Mouse (Mus musculus): ENCODE results near the gene Camta1.
A peak's percentile ranks its signal among the peaks of the same experiment; 100 is the strongest.
"Not testable (repeated sequence)": the region's sequence is repeated elsewhere in the genome, so short reads cannot be mapped to it uniquely, and the experiment has no call there.

The Camta1 gene

GRCm38 (mm10) chr4:150902062-150902461 lies 959.6 kb downstream of the Camta1 start:
- no peak for DNase-seq (ENCODE audit: low spot score in 2 of 2)

GRCm38 (mm10) chr4:150901651-150902050 lies 960.0 kb downstream of the Camta1 start:
- peak; percentile 39 to 78 for DNase-seq (ENCODE audit: low spot score in 2 of 2)

DNA sequence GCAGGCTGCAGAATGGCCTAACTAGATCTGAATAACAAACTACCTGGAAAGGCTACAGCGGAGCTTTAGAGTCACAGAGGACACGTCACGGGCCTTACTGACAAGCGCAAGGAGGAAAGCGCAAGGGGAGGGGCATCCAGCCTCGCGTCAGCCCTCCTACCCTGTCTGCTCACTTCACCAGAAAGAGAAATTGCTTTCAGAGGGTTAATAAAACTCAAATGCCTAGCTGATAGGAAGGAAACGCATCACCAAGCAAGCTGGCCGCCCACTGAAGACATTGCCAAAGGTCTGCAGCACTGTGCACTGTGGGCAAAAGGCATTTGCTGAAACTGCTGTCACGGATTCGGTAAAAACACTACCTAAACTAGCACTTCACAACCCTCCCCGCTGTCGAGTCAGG lies 961.2 kb downstream of the Camta1 start:
- no peak for DNase-seq (ENCODE audit: low spot score in 2 of 2)

GRCm38 (mm10) chr4:150898716-150899365 lies 962.8 kb downstream of the Camta1 start:
- DNase-seq (ENCODE audit: low spot score in 2 of 2) = peak in 1 of 2 experiments; percentile 56

DNA sequence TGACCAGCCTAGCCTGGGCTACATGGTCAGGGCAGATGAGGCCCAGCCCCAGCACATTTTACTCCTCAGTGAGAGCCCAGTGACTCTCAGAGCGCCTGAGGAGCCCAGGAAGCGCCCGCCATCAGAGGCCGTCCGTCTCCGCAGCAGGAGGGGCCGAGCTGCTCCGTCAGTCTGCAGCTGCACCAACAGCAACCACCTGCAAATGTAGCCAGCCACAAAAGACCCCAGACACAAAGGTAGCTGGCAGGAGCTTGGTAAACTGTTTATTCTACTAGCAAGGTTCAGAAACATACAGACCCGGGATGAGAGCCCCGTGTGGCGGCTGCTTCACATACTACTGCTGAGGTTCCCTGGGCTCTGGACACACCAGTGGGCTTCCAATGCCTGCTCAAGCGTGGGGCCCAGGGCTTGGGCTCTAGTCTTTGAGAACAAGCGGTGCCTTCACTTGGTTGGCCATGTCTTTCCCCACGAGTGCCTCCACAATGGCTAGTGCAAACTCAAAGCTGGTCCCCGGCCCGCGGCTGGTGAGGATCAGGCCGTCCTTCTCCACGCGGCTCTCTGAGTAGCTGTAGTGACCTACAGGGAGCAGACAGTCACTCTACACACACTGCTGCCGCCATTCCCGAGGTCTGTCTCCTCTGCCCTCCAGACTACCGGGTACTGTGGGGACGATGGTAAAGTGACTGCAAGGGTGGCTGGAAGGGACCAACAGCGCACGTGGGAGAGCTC lies 964.6 kb downstream of the Camta1 start:
- DNase-seq (ENCODE audit: low spot score in 2 of 2) = no peak

GRCm38 (mm10) chr4:150894718-150895501 lies 966.8 kb downstream of the Camta1 start:
- DNase-seq (ENCODE audit: low spot score in 2 of 2) = no peak

DNA sequence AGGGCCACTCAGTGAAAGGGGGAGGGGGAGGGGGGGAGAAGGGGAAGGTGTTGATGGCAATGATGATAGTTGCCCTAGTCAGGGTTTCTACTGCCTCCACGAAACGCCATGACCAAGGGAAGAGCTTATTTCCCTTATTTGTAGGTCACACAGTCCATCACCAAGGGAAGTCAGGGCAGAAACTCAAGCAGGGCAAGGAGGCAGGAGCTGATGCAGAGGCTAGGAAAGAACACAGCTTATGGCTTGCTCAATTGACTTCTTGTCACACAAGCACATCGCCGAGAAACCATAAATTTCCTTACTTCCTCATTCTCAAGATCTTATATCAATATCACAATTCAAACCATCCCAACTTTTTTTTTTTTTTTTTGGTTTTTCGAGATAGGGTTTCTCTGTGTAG lies 970.4 kb downstream of the Camta1 start:
- DNase-seq (ENCODE audit: low spot score in 2 of 2) = no peak

DNA sequence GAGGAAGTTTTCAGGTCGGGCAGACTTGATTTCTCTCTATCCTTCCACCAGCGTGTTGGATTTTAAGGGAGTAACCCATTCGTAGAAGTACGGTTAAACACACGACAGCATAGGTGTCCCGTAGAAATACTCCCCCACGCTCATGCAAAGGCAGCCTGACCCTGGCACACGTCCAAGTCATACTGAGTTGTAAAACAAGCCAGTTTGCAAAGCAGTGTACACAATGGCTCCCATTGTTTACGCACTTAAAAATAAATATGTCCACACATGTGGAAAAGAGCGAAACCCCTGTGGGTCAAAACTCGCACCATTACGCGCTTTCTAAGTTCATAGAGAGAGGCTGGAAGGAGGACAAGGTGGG lies 971.7 kb downstream of the Camta1 start:
- DNase-seq (ENCODE audit: low spot score in 2 of 2) = no peak

DNA sequence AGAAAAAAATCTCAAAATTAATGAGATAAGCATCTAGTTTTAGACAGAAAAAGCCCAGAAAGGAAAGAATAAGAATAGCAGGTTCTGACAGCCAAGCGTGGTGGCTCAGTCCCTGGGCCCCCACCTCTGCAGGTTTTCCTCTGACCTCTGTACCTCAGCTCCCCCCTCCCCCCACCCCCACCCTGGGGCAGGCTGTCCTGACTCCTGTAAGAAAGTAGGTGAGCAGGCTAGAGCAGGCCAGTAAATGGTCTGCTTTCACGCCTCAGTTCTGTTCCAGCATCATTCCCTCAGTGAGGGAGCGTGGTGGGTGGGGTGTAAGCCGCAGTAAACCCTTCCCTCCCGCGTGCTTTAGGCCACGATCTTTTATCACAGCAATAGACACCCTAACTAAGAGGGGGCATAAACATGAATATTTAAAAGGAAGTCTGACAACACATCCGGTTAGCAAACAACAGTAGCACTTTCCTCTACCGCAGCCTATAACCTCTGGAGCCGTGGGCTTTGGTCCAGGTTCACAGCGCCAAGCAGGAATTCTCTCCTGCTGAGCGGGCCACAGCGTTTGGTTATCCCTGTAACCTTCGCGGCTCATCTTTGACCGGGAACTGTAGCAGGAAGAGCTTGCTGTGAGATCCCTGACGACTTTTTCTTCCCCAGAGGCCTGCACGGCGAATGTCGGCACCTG lies 972.3 kb downstream of the Camta1 start:
- no peak for DNase-seq (ENCODE audit: low spot score in 2 of 2)

DNA sequence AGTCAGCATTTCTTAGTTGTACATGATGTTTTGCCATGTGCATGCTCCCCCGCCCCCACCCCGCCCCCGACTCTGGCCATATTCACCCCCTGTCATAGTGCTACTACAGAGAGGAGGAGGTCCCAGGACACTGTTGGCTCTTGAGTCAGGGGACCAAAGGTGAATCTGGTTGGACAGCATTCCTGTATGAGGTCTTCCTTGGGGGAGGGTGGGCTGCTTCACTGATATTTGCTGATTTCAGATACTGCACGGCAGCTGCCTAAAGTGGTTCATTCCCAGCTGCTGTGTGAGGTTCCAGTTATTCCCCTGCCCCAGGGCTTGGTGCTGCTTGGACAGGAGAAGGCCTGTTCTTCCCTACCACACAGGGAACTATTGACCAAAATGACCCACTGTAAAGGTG lies 973.2 kb downstream of the Camta1 start:
- DNase-seq (ENCODE audit: low spot score in 2 of 2) = no peak

DNA sequence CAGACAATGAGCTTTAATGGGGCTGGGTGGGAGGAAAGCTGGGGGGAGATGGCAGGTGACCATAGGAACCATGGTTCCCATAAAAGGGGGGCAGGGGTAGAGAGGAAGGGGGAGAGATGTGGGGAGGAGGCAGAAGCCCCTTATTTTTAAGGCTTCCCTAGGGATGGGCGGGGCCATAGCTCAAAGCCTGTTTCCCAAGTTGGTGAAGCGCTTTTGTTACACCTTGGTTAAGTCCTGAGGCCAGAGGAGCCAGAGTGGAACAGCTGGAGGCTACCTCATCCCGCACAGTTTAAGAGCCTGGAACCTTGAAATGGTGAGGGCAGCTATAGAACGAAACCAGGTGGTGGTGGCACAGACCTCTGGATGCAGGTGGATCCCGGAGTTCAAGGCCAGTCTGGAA lies 973.8 kb downstream of the Camta1 start:
- DNase-seq (ENCODE audit: low spot score in 2 of 2) = no peak

- DNase-seq (ENCODE audit: low spot score in 2 of 2) = no peak
These were observed 979.0 kb downstream of the Camta1 start for GRCm38 (mm10) chr4:150882632-150883031.

GRCm38 (mm10) chr4:150880364-150880763 lies 981.3 kb downstream of the Camta1 start:
- DNase-seq (ENCODE audit: low spot score in 2 of 2) = no peak

- no peak for DNase-seq (ENCODE audit: low spot score in 2 of 2)
These were observed 982.0 kb downstream of the Camta1 start for GRCm38 (mm10) chr4:150879631-150880030.

- DNase-seq (ENCODE audit: low spot score in 2 of 2) = no peak
These were observed 986.3 kb downstream of the Camta1 start for GRCm38 (mm10) chr4:150875393-150875792.

DNA sequence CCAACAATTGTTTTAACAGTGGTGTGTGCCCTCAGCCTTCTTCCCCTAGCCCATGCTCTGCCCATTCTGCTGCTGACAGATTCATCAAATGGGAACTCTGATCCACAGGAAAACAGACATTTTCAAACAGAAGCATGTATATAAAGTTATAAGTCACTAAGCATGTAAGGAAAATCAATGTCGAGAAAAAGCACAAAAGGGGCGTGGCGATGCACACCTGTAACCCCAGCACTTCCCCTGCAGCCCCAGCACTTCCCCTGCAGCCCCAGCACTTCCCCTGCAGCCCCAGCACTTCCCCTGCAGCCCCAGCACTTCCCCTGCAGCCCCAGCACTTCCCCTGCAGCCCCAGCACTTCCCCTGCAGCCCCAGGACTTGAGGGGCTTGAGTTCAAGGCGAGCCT lies 987.3 kb downstream of the Camta1 start:
- DNase-seq (ENCODE audit: low spot score in 2 of 2) = not testable (repeated sequence)

- DNase-seq (ENCODE audit: low spot score in 2 of 2) = no peak
These were observed 989.0 kb downstream of the Camta1 start for GRCm38 (mm10) chr4:150872681-150873080.

DNA sequence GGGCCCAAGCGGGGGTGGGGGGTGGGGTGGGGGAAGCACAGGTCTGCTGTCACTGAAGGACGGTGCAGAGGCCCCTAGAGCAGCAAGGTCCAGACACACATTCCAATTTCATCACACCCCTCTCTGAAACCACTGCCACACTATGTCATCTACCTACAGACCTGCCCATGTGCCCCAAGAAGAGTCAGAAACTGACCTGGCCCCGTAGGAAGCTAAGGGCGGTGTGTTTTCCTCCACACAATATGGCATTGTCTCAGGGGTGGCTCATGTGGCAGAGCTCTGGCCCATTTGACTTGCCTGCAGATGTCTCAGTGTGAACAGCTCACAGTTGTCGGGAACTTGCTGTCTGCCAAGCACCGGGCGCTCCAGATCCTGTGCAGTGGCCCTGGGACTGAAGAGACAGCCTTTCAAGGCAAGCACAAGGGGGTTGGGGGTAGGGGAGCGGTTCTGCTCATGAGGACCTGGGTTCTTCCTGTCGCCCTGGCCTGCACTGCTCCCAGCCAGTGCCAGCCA lies 989.5 kb downstream of the Camta1 start:
- peak in 1 of 2 experiments; percentile 49 for DNase-seq (ENCODE audit: low spot score in 2 of 2)

- no peak for DNase-seq (ENCODE audit: low spot score in 2 of 2)
These were observed 990.1 kb downstream of the Camta1 start for GRCm38 (mm10) chr4:150871392-150872138.

- DNase-seq (ENCODE audit: low spot score in 2 of 2) = no peak
These were observed 990.7 kb downstream of the Camta1 start for GRCm38 (mm10) chr4:150870963-150871391.

Data from left cerebral cortex, adult 9 months (tissue).